Mouse (Mus musculus): Measurements from ENCODE around the gene Csf2rb2.

- TF ChIP-seq CTCF (IDR thresholded peaks at IDR 0.05; ENCODE audit: low read depth) (no peak), EP300 (IDR thresholded peaks at IDR 0.05; ENCODE audit: low read depth) (no peak)
These were observed 1.8 kb downstream of the Csf2rb2 start for GRCm38 (mm10) chr15:78303665-78304233.

Measured in liver, embryonic 14.5 days (tissue).